Mouse (Mus musculus): ENCODE data around the gene Chst3.
"Not testable (repeated sequence)": the region's sequence is repeated elsewhere in the genome, so short reads cannot be mapped to it uniquely, and the experiment has no call there.

Gene Chst3

DNA sequence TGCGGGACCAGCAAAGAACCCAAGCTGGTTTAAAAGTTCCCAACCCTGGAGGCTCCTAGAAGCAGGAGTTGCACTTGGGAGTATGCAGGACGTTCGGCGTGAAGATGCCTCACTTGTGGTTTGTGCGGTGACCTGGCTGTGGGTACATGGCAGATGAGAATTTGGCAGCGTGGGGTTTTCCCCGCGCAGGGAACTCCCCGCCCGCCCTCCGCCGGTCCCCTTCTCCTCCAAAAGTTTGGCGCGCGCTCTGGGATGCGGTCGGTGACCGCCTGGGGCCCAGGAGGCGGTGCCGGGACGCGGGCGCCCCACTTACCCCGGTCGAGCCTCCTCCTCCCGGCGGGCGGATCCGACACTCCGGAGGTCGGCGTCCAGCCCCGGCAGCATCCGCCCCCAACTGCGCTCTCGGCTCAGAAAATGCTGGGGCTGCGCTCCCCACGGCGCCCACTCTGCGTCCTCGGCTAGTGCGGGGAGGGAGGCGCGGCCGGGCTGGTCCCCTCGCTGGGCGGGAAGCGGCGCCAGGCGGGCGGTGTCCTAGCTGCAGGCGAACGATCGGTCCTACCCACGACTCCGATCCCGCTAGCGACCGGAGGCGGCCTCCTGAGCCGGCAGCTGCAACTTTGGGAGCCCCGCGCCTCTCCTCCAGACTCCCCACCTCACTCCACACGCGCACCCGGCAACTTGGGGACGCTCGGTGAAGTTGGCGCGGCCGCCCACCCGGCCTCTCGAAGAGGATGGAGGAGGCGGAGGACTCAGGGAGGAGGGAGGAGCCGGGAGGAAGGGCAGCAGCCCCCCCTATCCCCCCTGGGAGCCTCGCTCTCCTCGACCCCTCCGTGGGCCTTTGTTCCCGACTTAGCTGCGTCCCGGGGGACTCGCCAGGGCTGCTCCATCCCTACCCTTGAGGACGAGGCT, at the start of gene Chst3:
Gene Chst3, minus strand, starts transcription at position 670 of the 909 bp plus-strand sequence.
- DNase-seq (ENCODE audit: low read depth), result no peak

DNA sequence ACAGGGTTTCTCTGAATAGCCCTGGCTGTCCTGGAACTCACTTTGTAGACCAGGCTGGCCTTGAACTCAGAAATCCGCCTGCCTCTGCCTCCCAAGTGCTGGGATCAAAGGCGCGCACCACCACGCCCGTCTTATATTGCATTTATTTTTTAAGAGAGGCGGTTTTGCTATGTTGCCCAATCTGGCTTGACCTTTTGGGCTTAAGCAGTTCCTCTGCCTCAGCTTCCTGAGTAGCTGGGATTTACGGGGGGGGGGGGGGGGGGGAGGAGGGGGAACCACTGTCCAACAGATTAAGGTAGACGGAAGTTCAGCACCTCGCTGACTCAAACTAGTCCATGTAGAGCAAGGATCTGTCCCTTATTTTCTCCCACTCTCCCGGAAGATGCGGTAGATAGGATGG, 49.7 kb upstream of the Chst3 start:
- DNase-seq (ENCODE audit: low read depth), result no peak

DNA sequence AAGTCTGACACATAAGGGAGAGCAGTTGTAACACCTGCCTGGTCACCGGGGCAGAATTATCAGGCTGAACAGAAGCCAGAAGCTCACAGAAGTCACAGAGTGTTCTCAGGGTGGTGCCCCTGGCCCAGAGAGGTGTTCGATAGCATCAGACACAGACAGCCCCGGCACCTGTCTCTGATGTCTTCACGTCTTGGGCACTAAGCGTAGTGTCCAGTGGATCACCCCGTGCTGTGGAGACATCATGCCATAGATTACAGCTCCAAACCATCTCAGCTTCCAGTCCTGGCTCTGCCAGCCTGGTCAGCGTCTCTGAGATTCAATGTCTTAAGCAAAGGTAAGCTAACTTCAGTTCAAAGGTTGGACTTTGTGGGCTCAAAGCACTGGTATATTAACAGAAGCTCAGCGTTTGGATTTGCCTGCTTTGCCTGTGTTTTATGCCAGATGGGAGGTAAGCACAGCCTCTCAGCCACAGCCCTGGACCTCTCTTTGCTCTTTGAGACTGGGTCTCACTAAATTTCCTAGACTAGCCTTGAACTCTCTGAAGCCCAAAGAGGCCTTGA, 47.9 kb upstream of the Chst3 start:
- DNase-seq (ENCODE audit: low read depth), result no peak

DNA sequence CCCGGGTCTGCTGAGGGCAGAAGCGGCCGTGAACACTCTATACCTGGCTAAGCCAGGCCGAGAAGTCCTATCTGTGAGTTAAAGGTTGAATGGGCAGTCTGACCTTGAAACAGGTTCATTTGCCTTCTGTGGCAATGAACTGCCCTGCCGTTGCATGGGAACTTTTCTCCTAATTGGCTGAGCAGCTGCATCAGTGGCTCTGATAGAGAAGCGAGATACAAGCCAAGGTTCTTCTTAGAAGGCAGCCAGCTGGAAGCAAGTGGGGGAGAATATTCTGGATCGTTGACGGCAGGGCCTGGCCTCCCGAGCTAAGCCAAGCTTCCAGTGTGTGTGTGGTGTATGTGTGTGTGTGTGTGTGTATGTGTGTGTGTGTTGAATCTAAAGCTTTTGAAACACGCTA, 46.2 kb upstream of the Chst3 start:
- no peak for DNase-seq (ENCODE audit: low read depth)

DNA sequence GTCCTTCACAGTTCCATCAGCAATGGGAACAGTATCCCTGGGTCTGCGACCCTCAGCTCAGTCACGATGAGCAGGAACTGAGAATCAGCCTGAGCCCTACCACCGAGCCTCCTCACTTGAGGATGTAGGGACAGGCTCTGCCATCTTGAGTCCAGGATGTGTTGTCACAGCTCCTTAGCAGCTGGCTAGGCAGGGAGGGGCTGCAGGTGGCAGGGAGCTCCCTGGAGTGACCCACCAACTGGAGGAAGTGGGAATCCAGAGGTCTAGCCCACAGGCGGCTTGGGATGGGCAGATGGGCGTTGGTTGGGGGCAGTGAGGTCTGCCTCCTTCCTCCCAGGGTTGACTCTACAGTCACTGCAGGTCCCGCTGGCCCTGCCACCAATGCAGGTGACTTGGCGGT, 44.3 kb upstream of the Chst3 start:
- DNase-seq (ENCODE audit: low read depth), result no peak

DNA sequence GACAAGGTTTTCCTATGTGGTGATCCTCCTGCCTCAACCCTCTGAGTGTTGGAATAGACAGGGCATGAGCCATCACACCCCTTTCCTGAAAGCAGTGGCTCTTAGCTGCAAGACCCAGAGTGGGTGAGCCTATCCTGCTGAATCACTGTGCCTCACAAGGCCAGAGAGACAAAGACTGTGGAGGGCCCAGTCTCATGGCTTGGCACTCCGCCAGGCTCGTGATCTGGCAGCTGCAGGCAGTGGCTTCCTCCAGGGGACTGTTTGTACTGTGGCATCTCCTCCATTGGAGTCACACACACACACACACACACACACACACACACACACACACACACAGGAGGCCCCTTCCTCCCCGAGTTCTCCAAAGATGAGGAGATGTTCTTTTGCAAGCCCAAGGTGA, 43.3 kb upstream of the Chst3 start:
- peak; percentile 67 for DNase-seq (ENCODE audit: low read depth)

DNA sequence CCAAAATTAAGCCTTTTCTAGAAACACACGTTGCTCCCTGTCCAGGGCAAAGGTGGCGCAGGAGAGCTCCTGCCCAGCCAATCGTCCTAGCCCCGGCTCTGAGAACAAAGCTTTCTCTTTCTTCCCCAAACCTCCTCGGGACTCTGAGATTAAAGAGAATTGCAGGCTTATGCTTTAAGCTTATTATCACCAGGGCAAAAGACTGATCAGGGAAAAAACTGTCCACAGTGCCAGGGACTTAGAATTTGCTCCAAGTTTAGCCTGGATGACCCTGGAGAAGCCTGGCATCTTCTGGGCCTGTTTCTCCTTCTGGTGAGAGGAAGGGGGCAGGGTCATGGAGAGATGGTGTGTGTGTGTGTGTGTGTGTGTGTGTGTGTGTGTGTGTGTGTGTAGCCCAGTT, 42.5 kb upstream of the Chst3 start:
- no peak for DNase-seq (ENCODE audit: low read depth)

DNA sequence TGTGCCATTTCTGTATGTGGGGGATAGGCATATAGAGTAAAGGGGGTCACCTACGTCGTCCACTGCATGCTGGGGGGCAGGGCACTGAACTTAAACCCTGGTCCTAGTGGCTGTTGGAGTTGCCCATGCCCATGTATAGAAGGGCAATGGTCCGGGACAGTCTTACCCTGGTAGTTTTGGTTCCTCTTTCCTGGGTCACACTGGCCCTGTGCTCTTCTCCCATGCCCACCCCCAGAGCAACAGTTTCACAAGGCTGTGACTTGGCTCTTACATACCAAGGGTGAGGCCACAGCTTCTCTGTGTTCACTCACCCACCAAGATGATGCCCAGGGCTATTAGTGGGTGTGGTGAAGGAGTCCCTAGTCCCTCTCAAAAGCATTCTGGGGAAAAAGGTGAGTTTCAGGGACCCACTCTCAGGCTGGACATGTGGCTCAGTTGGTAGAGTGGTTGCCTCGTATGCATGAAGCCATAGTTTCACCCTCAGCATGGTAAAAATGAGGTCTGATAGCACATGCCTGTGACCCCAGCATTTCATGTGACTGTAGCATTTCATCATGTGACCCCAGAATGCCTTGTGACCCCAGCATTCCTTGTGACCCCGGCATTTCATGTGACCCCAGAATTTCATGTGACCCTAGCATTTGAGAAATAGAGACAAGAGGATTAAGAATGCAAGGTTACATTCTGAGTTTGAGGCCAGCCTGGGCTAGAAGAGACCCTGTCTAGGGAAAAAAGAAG, 41.7 kb upstream of the Chst3 start:
- DNase-seq (ENCODE audit: low read depth), result no peak

DNA sequence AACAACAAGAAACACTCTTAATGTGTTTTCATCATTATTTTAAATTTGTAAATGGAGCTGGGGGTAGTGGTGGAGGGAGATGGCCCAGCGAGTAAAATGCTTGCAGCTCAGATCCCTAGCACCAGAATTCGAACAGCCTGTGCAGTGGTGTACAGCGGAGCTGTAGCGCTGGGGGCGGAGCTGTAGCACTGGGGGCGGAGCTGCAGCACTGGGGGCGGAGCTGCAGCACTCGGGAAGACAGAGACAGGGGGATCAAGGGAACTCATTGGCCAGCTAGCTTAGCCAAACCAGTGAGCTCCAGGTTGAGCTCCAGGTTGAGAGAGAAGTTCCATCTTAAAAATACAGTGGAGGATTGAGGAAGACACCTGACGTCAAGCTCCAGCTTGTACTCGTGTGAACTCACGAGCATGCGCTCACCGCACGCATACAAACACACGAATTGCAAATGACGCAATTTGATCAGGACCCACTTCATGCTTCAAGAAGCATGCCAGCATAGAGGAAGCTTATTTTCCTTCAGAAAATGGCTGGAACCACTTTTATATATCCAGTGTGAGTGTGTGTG, 38.3 kb upstream of the Chst3 start:
- DNase-seq (ENCODE audit: low read depth), result no peak

DNA sequence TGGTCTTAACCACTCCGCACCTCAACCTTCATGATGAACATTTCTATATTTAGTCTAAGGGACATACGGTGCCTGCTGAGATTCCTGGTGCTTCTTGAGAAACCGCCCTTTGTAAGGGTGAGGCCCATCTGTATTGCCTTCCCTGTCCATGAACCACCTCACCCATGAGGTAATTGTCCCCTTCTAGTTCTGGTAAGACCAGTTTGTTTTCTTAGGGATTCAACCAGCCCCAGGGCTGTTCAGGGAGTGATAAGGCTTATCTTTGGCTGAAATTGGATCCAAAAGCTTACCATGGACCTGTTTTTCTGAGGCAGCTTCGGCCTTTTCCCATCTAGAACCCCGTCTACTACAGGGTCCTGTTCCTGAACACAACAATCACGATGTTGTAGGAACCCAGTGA, 37.0 kb upstream of the Chst3 start:
- no peak for DNase-seq (ENCODE audit: low read depth)

DNA sequence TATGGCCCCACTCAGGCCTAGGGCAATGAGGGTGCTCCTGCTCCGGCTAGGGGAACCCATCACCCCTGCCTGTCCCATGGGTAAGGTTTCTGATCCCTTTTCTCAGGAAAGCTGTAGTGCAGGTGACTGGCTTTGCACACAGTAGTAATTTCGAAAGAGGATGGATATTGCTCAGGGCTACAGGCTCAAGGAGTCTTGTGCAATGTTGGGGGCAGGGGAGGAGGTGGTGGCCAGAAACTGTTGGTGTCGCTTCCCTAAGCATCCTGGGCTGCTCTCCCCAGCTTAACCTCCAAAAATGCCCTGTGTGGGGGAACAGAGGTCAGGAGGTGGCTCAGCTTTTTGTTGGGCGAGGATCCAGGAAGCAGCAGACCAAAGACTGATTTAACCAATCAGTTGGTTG, 33.5 kb upstream of the Chst3 start:
- DNase-seq (ENCODE audit: low read depth), result peak; percentile 53

DNA sequence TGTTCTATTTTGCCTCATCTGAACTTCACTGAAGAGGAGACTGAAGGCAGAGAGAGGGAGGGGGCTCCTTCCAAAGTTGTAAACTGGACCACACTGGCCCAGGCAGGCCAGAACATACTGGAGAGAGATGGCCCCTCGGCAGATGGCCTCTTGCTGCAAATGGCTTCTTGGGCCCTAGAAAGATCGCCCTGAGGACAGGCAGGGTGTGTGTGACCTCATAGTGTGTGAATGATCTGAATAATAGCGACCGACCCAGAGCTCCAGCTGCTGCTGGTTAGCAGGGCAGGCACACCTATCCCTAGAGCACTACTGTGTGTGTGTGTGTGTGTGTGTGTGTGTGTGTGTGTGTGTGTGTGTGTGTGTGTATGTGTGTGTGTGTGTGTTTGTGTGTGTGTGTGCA, 33.1 kb upstream of the Chst3 start:
- no peak for DNase-seq (ENCODE audit: low read depth)

DNA sequence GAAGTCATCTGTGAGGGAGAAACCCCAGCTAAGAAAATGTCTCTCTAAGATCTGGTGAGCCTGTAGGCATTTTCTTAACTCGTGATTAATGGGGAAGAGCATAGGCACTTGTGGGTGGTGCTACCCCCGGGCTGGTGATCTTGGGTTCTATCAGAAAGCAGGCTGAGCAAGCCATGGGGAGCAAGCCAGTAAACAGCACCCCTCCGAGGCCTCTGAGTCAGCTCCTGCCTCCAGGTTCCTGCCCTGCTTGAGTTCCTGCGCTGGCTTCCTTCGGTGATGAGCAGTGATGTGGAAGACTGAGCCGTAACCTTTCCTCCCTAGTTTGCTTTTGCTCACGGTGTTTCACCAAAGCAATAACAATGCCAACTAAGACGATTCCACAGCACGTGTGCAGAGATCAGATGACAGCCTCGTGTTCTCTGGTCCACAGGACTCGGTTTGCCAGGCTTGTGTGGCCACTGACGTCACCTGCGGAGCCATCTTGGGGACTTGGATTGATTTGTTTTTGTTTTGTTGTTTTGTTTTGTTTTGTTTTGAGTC, 31.4 kb upstream of the Chst3 start:
- no peak for DNase-seq (ENCODE audit: low read depth)

DNA sequence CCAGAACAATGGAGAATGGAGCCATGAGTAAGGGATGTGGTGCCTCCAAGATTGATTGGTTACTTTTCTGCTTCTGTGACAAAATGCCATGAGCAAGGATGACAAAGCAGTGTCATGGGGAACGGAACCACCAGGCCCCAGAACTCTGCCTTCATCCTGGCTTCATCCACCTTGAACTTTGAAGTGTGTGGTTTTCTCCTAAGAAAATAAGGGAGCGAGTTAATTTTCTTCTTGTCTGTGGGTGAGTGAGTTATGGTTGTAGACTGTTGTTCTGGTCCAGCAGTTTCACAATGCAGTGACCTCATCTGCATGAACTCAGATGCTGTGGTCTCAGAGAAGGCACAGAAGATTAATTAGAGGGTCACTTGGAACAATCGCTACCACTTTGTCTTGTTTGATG, 29.3 kb upstream of the Chst3 start:
- DNase-seq (ENCODE audit: low read depth), result not testable (repeated sequence)

DNA sequence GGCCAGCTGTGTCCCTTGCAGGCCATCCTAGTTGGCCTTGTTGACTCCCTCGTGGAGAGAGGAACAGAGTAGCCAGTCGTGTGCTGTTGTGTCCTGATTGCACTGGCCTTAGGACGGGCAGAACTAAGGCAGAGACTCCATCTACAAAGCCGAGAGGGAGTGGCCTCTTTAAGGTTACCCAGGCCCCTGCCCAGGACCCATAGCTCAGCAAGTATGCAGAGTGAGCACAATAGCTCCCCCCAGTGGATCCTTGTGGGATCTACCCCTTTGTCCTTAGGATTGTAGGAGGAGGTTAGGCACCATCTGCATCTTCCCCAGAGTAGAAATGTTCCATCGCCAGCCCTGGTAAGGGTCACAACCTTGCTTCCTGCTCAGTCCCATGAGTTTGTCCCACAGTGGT, 27.5 kb upstream of the Chst3 start:
- DNase-seq (ENCODE audit: low read depth), result no peak

DNA sequence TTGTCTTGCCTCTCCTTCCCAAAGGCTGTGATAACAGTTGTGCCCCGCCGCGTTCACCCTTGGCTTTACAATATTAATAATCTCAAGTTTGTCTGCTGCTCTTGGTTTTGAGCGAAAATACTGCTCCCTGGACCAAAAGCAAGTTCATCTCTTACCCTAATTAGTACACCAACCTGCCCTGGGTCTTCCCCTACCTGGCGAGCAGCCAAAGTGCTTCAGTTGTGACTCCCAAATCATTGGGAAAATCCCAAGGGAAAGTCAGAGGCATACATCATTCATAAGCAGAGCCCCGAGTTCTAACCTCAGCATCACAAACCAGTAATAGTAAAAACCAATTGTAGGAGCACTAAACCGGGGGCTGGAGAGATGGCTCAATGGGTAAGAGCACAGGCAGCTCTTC, 26.6 kb upstream of the Chst3 start:
- DNase-seq (ENCODE audit: low read depth), result no peak

DNA sequence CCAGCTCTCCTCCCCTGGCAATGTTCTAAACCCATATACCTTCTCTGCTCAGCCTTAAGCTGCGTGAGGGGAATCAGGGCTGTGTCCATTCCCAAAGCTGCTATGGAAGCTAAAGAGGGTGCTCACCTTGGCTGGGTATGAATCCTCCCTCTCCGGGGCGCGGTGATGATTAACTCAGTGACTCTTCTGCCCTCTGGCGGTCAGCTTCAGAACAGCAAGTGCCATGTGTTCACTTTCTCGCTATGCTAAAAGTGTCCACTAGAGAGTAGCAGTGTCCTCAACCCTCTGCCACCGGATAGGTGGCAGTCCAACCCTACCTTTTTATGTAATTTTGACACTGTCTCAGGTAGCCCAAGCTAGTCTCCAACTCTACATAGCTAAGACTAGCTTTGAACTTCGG, 26.0 kb upstream of the Chst3 start:
- DNase-seq (ENCODE audit: low read depth), result peak; percentile 74

DNA sequence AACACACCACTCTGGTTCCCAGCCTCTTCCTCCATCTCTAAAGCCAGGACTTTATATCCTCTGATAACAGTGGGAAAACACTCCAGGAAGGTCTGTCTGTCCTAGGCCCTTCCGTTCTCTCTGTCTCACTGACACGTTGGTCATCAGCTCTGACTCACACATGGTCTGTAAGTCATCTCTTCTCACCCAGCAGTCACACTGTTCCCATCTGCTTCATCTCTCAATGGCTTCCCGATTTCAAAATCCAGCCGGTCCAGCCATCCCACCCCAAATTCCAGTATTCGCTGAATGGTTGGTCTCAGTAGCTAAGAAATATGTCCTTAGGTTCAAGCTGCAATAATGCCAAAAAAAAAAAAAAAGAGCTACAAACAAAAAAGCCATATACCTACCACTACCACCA, 24.9 kb upstream of the Chst3 start:
- no peak for DNase-seq (ENCODE audit: low read depth)

DNA sequence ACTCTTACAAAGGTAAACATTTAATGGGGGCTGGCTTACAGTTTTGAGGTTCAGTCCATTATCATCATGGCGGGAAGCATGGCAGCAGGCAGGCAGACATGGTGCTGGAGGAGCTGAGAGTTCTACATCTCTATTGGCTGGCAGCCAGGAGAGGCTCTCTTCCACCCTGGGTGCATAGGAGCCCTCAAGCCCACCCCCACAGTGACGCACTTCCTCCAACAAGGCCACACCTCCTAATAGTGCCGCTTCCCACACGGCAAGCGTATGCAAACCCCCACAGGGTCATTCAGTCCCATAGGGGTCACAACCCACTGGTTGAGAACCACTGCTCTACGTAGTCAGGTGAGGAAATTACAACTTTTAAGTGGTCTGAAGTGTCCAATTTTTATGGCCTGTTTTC, 21.4 kb upstream of the Chst3 start:
- no peak for DNase-seq (ENCODE audit: low read depth)

DNA sequence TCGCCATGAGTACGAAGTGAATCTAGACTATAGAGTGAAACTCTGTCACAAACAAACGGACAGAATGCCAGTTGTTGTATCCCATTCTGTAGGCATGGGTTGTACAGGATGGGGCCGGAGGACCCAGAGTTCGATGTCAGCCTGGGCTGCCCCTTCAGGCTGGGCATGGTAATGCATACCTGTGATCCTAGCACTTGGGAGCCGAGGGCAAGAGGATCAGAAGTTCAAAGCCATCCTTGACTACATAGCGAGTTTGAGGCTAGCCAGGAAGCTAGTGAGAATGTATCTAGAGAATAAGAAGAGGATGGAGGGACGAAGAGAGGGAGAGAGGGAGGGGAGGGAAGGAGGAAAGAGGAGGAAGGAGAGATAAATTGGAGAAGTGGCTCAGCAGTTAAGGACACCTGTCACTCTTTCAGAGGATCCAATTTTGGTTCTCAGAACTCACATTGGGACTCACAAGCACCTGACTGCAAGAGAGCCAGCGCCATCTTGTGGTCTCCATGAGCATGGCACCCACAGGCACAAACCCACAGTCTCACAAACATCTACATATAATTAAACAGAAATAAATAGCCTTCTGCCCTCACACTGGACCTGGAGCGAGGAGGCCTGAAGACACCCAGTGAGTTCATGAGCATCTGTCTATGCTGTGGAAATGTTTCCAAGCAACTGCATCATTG, 18.6 kb upstream of the Chst3 start:
- no peak for DNase-seq (ENCODE audit: low read depth)

DNA sequence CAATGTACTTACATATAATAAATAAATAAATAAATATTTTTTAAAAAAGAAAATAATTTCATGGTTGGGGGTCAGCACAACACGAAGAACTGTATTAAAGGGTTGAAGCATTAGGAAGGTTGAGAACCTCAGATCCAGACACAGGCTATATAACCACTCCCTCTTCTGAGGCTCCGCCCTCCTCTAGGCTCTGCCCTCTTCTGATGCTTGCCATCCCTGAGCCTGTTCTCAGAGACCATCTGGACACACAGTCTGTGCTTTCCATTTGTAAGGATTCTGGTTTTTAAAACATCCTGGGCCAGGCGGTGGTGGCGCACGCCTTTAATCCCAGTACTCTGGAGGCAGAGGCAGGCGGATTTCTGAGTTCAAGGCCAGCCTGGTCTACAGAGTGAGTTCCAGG, 16.8 kb upstream of the Chst3 start:
- DNase-seq (ENCODE audit: low read depth), result not testable (repeated sequence)

DNA sequence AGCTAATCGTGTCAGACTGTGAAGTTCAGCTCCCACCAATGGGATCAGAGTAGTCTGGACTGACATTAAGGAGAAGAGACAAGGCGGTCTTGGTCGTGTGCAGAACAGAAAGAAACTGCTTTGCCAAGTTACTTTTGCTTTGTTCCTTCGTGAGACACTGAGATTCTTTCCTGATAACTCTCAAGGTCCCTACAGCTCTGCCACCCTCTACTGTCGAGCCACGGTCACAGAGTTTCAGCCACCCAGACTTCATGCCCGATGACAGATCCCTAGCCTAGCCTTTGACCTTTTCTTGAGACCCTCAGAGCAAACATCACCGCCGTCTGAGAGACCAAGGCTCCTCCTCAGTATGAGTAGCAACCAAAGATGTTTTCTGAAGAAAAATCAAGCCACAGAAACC, 14.9 kb upstream of the Chst3 start:
- DNase-seq (ENCODE audit: low read depth), result no peak
